Mouse (Mus musculus) liver, embryonic 11.5 days (tissue): ENCODE data around the gene Rapgef3. TPM values are rescaled to one million over a fixed set of nuclear protein-coding genes. Genes with fewer than 3 reads are reported as not detected.

Experiments used
- ATAC-seq: fragments of 200-750 bp; cut with Nextera tagmentation; replicated peaks from 2 replicates; pipeline ENCODE4 v1.8.0; 2017; ENCODE audit warnings: moderate number of reproducible peaks, mild to moderate bottlenecking, moderate TSS enrichment, moderate library complexity; ENCODE audit not compliant: low FRiP score
- DNase-seq: peaks from one replicate; pipeline ENCODE4 v3.0.0-alpha.2; 2017; ENCODE audit warnings: low spot score
- H3K27ac ChIP-seq: fragments of 300-500 bp; sonication (generic); 2 replicates; pipeline ENCODE4 v1.5.1; 2014; ENCODE audit warnings: mild to moderate bottlenecking, low read depth, low read length, control low read depth
- H3K27me3 ChIP-seq: fragments of 300-500 bp; sonication (generic); replicated peaks from 2 replicates; pipeline ENCODE4 v1.6.1; 2014; ENCODE audit warnings: low read length, mixed read lengths; ENCODE audit not compliant: control insufficient read depth, insufficient read depth
- H3K36me3 ChIP-seq: fragments of 300-500 bp; sonication (generic); 2 replicates; pipeline ENCODE4 v1.6.1; 2014; ENCODE audit warnings: mild to moderate bottlenecking, low read length, moderate library complexity, mixed read lengths; ENCODE audit not compliant: control insufficient read depth, insufficient read depth
- H3K4me1 ChIP-seq: fragments of 300-500 bp; sonication (generic); replicated peaks from 2 replicates; pipeline ENCODE4 v1.6.1; 2014; ENCODE audit warnings: low read length, mixed read lengths; ENCODE audit not compliant: control insufficient read depth, insufficient read depth
- H3K4me2 ChIP-seq: fragments of 300-500 bp; sonication (generic); 2 replicates; pipeline ENCODE4 v1.6.1; 2014; ENCODE audit warnings: mild to moderate bottlenecking, control low read depth, moderate library complexity
- H3K4me3 ChIP-seq: fragments of 300-500 bp; sonication (generic); 2 replicates; pipeline ENCODE4 v1.5.1; 2014; ENCODE audit warnings: low read depth, low read length, control low read depth
- H3K9ac ChIP-seq: fragments of 300-500 bp; sonication (generic); 2 replicates; pipeline ENCODE4 v1.6.1; 2014; ENCODE audit warnings: low read depth, low read length, control low read depth
- H3K9me3 ChIP-seq: fragments of 300-500 bp; sonication (generic); 2 replicates; pipeline ENCODE4 v1.6.1; 2016; ENCODE audit warnings: low read length, inconsistent platforms, mixed read lengths; ENCODE audit not compliant: control insufficient read depth
- WGBS: fragments of 180-500 bp; shearing (Covaris S2); extraction: QIAGEN DNeasy Blood & Tissue Kit; methylation state at CpG from one replicate; pipeline ENCODE4 v1.1.7; 2014; 5-methylcytosine and 5-hydroxymethylcytosine counted together
- polyA plus RNA-seq: library from polyadenylated mRNA; unstranded; fragments of >200 nt; fragmentation: Nextera tagmentation; extraction: Ambion mirVana; gene quantifications from 2 replicates; pipeline ENCODE4 v1.2.1, GENCODE M21; 2014

Gene Rapgef3
- polyA plus RNA-seq, 1 experiment from 2014 or later, result 4.1 TPM

DNA sequence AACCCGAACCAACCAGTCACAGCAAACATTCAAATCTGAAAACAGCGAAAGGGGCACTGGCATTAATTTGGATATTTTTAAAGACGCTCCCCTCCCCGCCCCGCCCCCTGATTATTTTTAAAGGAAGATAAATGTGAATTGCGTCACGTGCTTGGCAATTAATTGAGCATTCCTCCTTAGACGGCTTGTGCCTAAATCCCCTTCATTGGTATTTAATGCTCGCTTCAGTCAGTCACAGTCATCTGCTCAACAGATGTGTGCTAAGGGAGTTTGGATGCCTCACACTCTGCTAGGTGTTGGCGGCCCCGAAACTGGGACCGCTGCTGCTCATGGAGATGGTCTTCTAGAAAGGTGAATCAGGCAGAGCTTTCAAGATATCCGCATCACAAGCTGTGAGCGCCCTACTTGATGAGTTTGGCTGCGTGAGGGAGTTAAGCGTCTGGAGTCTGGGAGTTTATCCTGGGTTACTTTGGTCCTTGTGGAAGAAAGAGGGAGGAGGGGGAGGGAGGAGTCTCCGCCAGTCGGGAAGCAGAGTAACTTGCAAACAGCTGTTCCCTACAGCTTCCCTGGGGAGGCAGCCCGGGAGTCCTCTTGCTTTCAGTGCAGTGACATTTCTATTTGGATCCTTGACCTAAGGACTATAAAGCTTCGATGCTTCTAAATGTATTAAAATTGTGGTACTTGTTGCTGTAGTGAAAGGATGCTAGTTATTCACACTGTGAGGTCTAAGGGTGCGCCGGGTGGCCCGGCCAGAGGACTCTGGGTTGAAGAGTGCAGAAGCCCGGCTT lies 14.4 kb upstream of the Rapgef3 start:
- no peak for DNase-seq
- Histone ChIP-seq H3K4me3 (peak overlapping the region; percentile 38), H3K36me3 (no peaks in the 10 kb centered on the region), H3K4me2 (peak overlapping the region; percentile 66), H3K9ac (0 out of 2 replicates have a peak overlapping the region, but pooled peaks have one; percentile 26), H3K27me3 (peaks cover 5% of the 10 kb centered on the region), H3K27ac (no peak overlapping the region; the same call in 1 of the 2 replicates), H3K9me3 (no peaks in the 10 kb centered on the region), H3K4me1 (peaks cover 31% of the 10 kb centered on the region)
- ATAC-seq, result no peak
- WGBS, result 19% methylated on average over 24 of the region's 24 CpGs

DNA sequence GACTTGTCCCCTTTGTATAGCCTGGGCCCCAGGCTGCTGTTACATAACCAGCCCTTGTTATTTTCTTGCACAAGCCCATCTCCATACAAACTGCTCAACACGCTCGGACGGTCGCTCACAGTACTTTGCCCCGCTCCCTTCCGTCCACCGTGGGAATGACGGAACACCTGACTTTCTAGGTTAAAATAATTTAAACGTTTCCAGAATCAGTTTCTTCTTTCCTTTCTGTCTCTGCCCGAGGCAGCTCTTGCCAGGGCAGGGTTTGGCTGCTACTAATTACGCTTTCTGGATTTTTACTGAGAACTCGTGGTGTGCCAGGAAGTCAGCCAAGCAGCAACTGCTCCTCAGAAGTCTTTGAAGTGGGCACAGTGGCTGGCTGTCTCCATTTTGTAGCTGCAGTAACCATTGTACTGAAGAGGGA lies 12.8 kb upstream of the Rapgef3 start:
- no peak overlapping the region for H3K9ac ChIP-seq
- H3K4me1 ChIP-seq, result peaks cover 17% of the 10 kb centered on the region
- WGBS, result 83% methylated on average over 12 of the region's 12 CpGs
- no peak overlapping the region for H3K27ac ChIP-seq
- ATAC-seq (no peak), DNase-seq (no peak)
- no peak overlapping the region for H3K4me2 ChIP-seq
- no peaks in the 10 kb centered on the region for H3K36me3 ChIP-seq
- H3K9me3 ChIP-seq, result no peaks in the 10 kb centered on the region
- H3K4me3 ChIP-seq, result no peak overlapping the region
- peaks cover 5% of the 10 kb centered on the region for H3K27me3 ChIP-seq

DNA sequence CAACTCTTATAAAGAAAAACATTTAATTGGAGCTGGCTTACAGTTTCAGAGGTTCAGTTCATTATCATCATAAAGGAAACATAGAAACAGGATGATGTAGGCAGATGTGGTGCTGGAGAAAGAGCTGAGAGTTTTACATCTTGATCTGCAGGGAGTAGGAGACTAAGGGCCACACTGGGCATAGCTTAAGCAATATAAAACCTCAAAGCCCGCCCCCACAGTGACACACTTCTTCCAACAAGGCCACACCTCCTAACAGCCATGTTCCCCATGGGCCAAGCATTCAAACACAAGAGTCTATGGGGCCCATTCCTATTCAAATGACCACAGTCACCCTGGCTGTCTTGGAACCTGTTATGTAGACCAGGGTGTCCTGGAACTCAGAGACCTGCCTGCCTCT lies 11.8 kb upstream of the Rapgef3 start:
- no peak overlapping the region for H3K4me2 ChIP-seq
- no peak overlapping the region for H3K4me3 ChIP-seq
- no peaks in the 10 kb centered on the region for H3K9me3 ChIP-seq
- 84% methylated on average over 1 of the region's 1 CpGs for WGBS
- H3K9ac ChIP-seq, result no peak overlapping the region
- DNase-seq, result no peak
- H3K27me3 ChIP-seq, result peaks cover 5% of the 10 kb centered on the region
- no peaks in the 10 kb centered on the region for H3K36me3 ChIP-seq
- peaks cover 12% of the 10 kb centered on the region for H3K4me1 ChIP-seq
- no peak overlapping the region for H3K27ac ChIP-seq
- ATAC-seq, result no peak

DNA sequence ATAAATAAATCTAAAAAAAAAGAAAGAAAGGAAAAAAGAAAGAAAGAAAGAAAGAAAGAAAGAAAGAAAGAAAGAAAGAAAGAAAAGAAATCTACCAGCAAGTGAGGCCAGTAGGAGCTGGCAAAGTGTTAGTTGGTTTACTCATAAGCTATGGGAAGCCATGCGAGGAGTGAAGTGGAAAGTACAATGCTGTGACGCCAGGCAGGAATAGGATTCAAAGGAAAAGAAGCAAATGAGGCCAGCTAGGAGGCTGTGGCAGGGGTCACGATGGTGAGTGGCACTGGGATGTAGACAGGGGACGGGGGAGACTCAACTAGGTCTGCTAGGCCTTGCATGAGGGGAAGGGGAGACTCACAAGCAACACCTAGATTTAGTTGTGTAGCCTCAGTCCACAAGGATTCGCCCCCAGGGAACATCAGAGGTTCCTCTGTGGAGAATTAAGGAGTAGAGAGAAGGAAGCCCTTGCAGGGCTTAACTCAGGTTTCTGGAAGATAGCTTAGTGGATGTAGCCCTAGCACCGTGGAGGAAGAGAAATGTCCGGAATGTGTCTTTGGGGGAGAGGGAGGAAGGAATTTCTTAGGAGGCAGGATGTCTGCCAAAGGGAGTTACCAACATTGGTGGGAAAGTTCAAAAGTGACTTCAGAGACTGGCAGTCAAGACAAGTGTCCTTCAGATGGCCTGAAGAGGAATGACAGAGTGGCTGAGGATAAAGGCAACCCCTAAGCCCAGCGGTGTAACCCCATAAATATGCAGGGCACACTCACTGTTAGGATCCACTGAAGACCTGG lies 10.7 kb upstream of the Rapgef3 start, which contains the start of gene Slc48a1:
Slc48a1 (plus strand) TSS at position 210 of the 788 bp plus-strand sequence.
- H3K4me1 ChIP-seq, result peaks cover 14% of the 10 kb centered on the region
- no peak within 1 kb of the TSS for H3K4me3 ChIP-seq
- no peaks in the 10 kb centered on the region for H3K36me3 ChIP-seq
- 0 out of 2 replicates have a peak within 1 kb of the TSS, but pooled peaks have one; percentile 6 for H3K27ac ChIP-seq
- WGBS, result 65% methylated on average over 8 of the region's 8 CpGs
- H3K27me3 ChIP-seq, result peaks cover 5% of the 10 kb centered on the region
- H3K4me2 ChIP-seq, result no peak within 1 kb of the TSS
- H3K9me3 ChIP-seq, result no peaks in the 10 kb centered on the region
- ATAC-seq, result no peak
- no peak for DNase-seq
- H3K9ac ChIP-seq, result no peak within 1 kb of the TSS

DNA sequence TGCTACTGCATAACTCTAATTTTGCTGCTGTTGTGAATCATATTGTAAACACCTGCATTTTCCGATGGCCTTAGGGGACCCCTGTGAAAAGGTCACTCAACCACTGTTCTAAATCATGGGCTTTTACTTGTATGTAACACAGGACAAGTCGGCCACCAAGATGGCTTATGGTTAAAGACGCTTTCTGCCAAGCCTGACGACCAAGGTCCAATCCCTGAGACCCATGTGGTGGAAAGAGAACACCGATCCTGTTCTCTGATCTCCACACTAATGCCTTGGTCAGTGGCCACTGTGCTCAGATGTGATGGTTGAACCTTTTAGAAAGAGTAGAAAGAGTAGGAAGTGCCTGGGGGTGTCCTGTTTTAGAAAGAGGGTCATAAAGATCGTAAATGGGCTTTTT lies 9.1 kb upstream of the Rapgef3 start:
- Histone ChIP-seq H3K36me3 (no peaks in the 10 kb centered on the region), H3K9me3 (no peaks in the 10 kb centered on the region), H3K9ac (no peak overlapping the region), H3K4me3 (no peak overlapping the region), H3K4me1 (peaks cover 13% of the 10 kb centered on the region), H3K27me3 (no peaks in the 10 kb centered on the region; the same call in 1 of the 2 replicates), H3K4me2 (no peak overlapping the region), H3K27ac (no peak overlapping the region)
- ATAC-seq, result no peak
- WGBS, result 79% methylated on average over 6 of the region's 6 CpGs
- DNase-seq, result no peak

DNA sequence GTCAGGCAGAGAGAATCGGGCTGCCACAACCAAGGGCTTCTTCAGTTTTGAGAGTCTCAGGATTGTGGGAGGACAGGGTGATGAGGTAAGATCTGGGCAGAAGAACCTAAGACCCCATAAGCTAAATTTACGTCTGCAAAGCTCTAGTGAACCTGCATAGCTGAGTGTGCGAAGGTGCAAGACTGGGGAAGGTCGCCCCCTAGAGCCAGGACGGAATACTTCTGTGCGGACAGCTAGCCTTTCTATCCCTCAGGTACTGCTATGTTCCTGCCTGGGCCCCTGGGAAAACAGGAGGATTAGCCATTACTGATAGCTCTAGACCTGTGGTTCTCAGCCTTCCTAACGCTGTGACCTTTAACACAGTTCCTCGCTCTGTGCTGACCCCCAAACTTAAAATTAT lies 8.7 kb upstream of the Rapgef3 start:
- no peaks in the 10 kb centered on the region for H3K9me3 ChIP-seq
- 13% methylated on average over 8 of the region's 8 CpGs for WGBS
- peaks cover 13% of the 10 kb centered on the region for H3K4me1 ChIP-seq
- H3K4me2 ChIP-seq, result no peak overlapping the region
- no peak overlapping the region for H3K9ac ChIP-seq
- no peak for DNase-seq
- ATAC-seq, result peak; percentile 46
- no peak overlapping the region for H3K27ac ChIP-seq
- no peaks in the 10 kb centered on the region; the same call in none of the 2 replicates for H3K27me3 ChIP-seq
- H3K36me3 ChIP-seq, result no peaks in the 10 kb centered on the region
- no peak overlapping the region for H3K4me3 ChIP-seq

DNA sequence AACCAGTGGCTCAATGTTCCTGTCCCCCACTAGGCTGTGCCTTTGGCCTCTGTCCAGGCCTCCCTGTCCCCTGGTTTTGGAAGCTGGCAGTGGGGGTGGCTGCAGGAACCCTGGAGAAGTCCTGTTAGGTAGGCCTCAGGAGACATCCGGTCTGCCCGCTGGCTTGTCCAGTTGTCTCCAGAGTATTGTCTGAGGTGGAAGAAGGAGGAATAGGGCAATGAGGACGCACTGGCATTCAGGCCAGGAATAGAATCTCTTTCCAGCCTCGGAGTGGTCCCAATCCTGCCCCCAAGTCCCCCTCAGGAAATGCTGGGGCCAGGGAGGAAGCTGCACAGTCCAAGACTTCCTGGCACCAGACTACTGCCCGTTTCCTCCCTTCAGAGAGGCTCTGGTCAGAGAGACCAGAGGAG lies 6.2 kb upstream of the Rapgef3 start:
- no peak overlapping the region for H3K9ac ChIP-seq
- 53% methylated on average over 5 of the region's 5 CpGs for WGBS
- H3K4me2 ChIP-seq, result no peak overlapping the region
- H3K9me3 ChIP-seq, result no peaks in the 10 kb centered on the region
- no peak; the same call in 1 of the 2 replicates for ATAC-seq
- no peak overlapping the region for H3K4me3 ChIP-seq
- peak overlapping the region; percentile 47 for H3K27ac ChIP-seq
- peaks cover 13% of the 10 kb centered on the region for H3K4me1 ChIP-seq
- peaks cover 9% of the 10 kb centered on the region for H3K27me3 ChIP-seq
- DNase-seq, result no peak
- no peaks in the 10 kb centered on the region for H3K36me3 ChIP-seq

DNA sequence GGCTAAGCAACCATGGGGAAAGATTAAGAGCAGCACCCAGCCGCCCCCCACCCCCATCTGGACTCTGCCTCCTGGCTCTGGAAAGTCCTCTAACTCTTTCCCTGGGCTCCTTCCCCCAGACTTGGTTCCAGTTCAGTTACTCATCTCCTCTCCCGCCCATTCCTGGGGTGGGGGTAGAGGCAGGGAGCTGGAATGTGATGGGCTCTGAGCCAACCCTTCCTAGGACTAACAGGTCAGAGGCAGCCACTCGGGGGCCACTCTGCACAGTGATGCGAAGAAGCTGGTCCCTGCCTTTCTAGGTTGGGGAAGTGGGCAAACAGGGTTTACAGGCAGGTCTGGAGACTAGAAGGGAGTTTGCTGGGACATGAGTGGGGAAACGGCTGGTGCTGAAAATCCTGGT lies 5.3 kb upstream of the Rapgef3 start:
- no peak for DNase-seq
- H3K27me3 ChIP-seq, result peaks cover 16% of the 10 kb centered on the region
- 37% methylated on average over 5 of the region's 5 CpGs for WGBS
- ATAC-seq, result no peak
- H3K9me3 ChIP-seq, result no peaks in the 10 kb centered on the region
- H3K9ac ChIP-seq, result no peak overlapping the region
- H3K27ac ChIP-seq, result peak overlapping the region; percentile 47
- peaks cover 16% of the 10 kb centered on the region for H3K4me1 ChIP-seq
- no peak overlapping the region for H3K4me2 ChIP-seq
- no peaks in the 10 kb centered on the region for H3K36me3 ChIP-seq
- no peak overlapping the region for H3K4me3 ChIP-seq
